Mouse (Mus musculus) kidney, postnatal 36 days (tissue): Measurements from ENCODE around the gene Dnm3.
A peak's percentile ranks its signal among the peaks of the same experiment; 100 is the strongest.

ENCODE experiments used
- DNase-seq, 2 experiments: peaks; one replicate each; pipeline ENCODE4 v3.0.0; 2021 to 2022; ENCODE audit warnings: mixed read lengths in 2 of 2

Gene Dnm3

DNA sequence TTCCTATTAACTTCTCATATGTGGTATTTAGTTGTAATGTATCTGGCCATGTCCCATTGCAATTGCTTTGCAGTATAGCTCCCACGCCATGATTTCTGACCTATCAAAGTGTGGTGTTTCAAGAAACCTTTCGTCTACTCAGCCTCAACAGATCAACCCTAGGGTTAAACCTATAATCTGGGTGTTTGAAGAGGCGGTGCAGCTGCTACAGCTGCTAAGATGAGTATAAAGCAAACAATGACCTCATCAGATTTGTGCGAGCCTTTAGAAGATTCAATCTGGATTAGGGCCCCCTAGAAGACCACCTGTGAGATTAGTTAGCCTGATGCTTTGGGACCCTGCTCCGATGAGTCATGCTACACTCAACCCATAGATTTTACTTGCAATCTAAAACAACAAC is 321.0 kb downstream of the Dnm3 start:
- no peak for DNase-seq

DNA sequence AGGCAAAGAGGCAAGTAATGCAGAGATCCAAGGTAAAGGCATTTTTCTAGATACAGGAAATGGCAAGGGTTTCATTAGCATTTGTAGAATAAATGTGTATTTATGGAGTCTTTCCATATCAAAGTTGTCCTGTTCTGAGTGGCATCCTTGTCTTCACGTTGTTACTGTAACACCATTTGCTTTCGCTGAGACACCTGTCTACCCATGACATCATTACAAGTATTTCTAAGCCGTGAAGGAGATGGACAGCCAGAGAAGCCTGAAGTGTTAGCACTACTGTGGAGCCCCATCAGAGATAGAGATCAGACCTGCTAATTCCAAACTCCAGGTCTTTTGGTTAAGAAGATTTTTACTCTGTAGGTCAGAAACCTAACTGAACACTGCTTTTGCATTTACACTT is 322.3 kb downstream of the Dnm3 start:
- DNase-seq, result no peak

DNA sequence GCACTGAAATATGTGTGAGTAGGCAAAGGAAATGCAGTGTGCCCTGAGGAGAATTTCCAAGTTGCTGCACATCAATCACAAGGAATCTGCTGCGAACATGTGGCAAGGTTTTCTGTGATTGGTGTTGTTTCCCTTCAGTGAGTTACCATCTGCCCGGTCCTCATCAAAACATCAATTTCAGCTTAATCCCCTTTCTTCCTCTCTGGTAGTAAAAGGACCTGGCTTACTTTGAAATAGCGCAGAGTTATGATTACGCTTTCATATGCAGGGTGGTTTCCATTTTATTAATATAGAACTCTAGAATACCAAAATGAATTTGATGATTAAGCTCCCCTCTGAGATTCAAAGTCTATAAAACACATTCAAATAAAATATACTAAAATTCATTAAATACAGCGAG is 324.7 kb downstream of the Dnm3 start:
- no peak for DNase-seq

- DNase-seq, result no peak
Measured at GRCm38 (mm10) chr1:162149730-162150129, 328.1 kb downstream of the Dnm3 start.

- DNase-seq, result no peak
Measured at GRCm38 (mm10) chr1:162147554-162147953, 330.3 kb downstream of the Dnm3 start.

GRCm38 (mm10) chr1:162145748-162146147 is 332.1 kb downstream of the Dnm3 start:
- no peak for DNase-seq

GRCm38 (mm10) chr1:162144992-162145391 is 332.8 kb downstream of the Dnm3 start:
- no peak for DNase-seq

DNA sequence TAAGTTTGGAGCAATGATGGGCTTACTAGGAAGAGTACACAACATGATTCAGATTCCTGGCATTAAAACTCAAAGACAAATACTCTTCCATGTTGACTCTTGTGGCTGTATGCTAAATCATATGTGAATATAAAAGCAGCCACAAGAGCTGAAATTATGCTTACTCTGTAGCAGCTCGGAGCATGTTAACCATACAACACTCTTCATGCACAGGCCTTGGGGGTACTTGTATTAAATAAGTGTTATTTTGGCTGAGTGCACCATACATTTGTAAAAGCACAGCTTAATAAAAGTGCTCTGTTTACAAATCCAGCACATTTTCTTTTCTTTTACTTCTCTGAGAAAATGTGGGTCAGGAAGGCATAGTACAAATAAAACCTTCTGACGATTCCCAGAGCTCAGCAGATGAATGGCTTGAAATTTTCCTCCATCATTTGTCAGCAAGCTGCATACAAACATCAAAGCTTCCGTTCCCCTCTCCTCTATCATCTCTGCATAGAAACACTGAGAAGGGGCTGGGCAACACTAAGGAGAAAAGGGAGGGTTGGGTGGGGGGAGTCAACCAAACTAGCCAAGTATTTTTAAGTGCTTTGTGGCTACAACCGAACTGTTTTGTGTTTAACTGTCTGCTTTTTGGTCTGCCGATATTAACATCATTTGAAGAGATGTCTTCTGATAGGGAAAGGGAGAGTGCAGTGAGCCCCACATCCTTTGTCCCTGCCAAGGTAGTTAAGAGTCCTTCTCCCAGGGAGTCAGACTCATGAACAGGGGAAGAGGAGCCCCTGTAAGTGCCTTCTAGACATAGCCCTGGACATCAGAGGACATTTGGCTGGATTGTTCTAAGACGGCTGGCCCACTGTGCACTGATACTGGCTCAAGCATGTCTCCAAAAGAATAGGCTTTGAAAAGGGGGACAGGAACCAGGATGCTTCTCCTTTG is 333.6 kb downstream of the Dnm3 start:
- no peak for DNase-seq

- no peak for DNase-seq
Measured at GRCm38 (mm10) chr1:162142285-162142684, 335.5 kb downstream of the Dnm3 start.

DNA sequence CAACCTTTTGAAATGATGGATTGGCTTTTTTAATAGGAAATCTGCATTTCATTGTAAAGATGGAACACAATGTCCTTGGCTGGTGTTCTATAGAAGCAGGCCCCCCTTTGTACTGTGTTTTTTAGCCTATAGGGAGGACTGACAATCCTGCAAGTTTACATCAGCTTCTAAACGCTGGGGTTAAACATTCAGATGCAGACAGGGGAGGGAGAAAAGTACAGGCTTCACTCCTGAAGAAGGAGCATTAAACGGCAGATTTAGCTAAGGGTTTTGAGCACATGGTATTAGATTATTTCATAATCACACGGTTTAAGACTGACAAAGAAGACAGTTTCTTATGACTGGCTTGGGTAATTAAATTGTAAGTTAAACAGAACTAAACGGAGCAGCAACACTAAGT is 341.5 kb downstream of the Dnm3 start:
- DNase-seq, result no peak

- DNase-seq, result no peak
Measured at GRCm38 (mm10) chr1:162135451-162136213, 342.2 kb downstream of the Dnm3 start.

DNA sequence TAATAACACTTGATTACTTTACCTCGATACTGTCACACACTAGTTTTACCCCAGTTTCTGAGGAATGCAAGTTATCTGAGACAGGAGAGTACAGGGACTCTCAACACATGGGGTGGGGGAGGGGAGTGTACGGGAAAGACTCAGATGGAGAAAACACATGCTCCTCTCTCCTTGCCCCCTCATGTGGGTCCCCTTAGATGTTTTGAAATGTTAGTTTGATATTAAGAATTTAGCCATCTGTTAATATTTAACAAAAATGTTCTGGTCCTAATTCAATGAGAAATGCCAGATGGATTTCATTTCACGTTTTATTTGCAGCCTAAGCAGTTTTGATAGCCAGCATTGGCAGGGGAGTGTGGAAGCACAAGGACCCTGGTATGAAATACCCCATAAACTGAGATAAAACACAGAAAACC is 343.2 kb downstream of the Dnm3 start:
- DNase-seq, result peak in 1 of 2 experiments; percentile 19

- no peak for DNase-seq
Measured at GRCm38 (mm10) chr1:162132908-162133641, 344.8 kb downstream of the Dnm3 start.

- no peak for DNase-seq
Measured at GRCm38 (mm10) chr1:162126856-162127792, 350.7 kb downstream of the Dnm3 start.

DNA sequence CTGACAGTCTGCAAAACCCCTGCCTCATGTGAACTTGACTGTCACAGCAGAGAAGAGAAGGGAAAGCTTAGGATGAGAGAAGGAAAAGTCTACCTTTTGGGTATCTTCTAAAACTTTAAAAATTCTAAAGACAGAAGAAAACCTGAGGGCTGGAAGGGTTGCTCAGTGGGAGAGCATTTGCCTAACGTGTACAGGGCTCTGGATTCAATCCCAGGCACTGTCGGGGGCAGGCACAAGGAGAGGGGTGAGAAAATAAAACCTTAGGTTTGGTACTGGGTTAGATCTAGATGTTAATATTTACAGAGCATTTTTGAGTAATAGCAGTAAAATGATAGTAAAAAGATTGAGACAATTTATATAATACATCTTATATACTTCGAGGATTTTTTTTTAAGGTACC is 353.4 kb downstream of the Dnm3 start:
- DNase-seq, result no peak

GRCm38 (mm10) chr1:162121441-162122200 is 356.2 kb downstream of the Dnm3 start:
- no peak for DNase-seq

GRCm38 (mm10) chr1:162109437-162109813 is 368.4 kb downstream of the Dnm3 start:
- peak; percentile 64 to 70 for DNase-seq

- DNase-seq, result no peak
Measured at GRCm38 (mm10) chr1:162108726-162109436, 369.0 kb downstream of the Dnm3 start.

DNA sequence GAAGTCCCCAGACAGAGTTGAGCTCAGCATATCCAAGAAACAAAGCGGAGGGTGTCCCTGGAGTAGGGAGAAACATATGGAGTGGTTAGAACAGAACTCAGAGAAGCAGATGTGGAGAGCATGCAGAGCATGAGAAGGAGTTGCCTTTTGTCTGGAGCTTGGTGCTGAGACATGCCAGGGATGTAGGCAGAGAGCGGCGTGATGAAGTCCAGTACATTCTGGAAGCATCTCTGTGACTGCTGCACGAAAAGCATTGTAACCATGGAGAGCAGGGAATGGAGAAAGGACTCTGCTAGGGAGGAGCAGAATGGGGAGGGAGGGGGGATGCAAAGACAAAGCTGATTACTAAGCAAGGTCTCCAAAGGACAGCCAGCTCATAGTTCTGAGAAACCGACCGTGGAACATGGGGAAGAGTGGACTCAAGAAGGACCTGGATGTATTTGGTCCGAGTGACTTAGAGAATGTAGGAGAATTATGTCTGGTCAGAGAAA is 369.6 kb downstream of the Dnm3 start:
- no peak for DNase-seq

DNA sequence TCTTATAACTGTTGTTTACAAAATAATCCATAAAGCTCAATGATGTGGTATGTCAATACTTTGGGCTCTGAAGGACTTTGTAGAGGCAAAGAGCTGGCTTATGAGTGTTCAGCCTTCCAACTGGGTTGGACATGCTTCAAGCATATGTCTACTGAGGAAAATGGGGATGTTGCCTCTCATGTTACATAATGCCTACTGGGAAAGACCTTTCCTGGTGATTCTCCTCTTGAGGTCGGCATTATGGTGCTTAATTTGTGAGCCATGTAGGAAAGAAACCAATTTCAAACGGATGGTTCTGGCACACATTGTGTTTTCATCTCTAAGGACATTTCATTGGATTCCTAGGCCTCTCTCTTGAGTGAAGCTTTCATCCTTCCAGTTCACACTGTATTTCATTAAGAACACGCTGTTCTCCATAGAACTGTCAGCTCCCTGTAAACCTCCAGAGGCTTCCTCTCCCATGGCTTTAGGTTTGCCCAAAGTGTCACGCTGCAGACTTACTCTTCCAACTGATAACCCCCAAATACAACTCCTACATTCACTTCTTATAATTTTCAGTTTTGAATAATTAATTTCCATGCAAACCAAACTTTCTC is 370.7 kb downstream of the Dnm3 start:
- no peak for DNase-seq
